In the genomic region with DNA sequence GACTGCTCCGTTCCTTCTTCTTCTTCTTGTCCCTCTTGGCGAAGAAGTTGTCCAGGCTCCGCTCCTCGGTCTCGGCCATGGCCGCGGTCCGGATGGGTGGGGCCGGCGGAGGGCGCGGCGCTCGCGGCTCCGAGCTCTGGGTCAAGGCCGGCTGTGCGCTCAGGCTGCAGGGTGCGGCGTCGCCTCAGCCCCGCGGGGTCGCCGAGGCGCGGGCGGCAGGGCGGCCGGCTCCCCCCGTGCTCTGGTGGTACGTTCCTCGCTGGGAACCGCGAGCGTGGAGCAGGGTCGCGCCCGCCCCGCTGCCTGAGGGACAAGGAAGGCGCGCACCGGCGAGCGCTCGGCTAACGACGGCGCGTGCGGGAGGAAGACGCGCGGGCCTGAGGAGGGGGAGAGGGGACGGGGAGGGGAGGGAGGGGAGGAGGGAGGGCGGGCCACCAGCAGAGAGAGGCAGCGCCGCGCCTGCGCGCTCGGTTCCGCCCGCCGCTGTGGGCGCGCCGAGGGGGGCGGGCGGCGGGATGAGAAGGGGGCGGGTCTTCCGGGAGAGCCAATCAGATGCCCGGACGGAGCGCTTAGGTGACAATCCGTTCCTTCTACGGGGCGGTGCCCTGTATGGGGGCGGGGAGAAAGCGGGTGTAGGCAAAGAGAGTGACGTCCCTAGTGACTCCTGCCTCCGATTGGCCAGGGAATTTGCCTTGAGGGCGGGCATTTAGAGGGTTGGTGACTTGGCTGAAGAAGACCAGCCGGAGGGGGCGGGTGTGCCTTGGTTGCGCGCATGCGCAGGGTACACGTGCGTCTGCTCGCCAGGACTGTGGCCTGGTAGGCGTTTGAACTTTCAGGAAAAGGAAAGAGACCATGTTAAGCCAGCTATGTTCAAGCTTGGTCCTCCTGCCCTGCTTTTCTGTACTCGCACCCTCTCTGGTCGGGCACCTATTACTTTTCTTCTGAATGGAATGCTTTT, we compare ENCODE assay signal across 8 mouse cellular contexts. TPM values are rescaled to one million over a fixed set of nuclear protein-coding genes. Genes with fewer than 3 reads are reported as not detected.
A peak's percentile ranks its signal among the peaks of the same experiment; 100 is the strongest.
DNase-seq lines count a peak whose midpoint lies in the region; ATAC-seq lines count a peak whose summit lies in the region.

A gene (minus strand): TSS at position 551 of the 958 bp plus-strand sequence.

- H3K4me3 ChIP-seq in forebrain, embryonic 14.5 days (ENCODE audit: low read depth, low read length) = peak within 1 kb of the TSS; percentile 83
- peak within 1 kb of the TSS; percentile 91 for H3K4me3 ChIP-seq in neural tube, embryonic 15.5 days (replicated peaks)

- peaks cover 12% of the 10 kb centered on the region for H3K4me1 ChIP-seq in forebrain, embryonic 14.5 days (ENCODE audit: control insufficient read depth, insufficient read depth, low read length)
- H3K4me1 ChIP-seq in neural tube, embryonic 15.5 days = peaks cover 30% of the 10 kb centered on the region

- H3K27me3 ChIP-seq in forebrain, embryonic 14.5 days (replicated peaks; ENCODE audit: control insufficient read depth, insufficient read depth, low read length) = no peaks in the 10 kb centered on the region
- H3K27me3 ChIP-seq in neural tube, embryonic 15.5 days (replicated peaks) = no peaks in the 10 kb centered on the region

- no peaks in the 10 kb centered on the region for H3K9me3 ChIP-seq in forebrain, embryonic 14.5 days (replicated peaks; ENCODE audit: control insufficient read depth, low read length)
- no peaks in the 10 kb centered on the region for H3K9me3 ChIP-seq in neural tube, embryonic 15.5 days (replicated peaks)

- ATAC-seq in forebrain, embryonic 14.5 days = peak; percentile 98
- peak; percentile 98 for ATAC-seq in neural tube, embryonic 15.5 days (ENCODE audit: low FRiP score)

- H3K27ac ChIP-seq in forebrain, embryonic 14.5 days (ENCODE audit: low read depth, low read length) = peak within 1 kb of the TSS; percentile 93
- H3K27ac ChIP-seq in neural tube, embryonic 15.5 days (replicated peaks) = peak within 1 kb of the TSS; percentile 97

- DNase-seq in ES-CJ7 (ENCODE audit: low read depth, low spot score) = peak; percentile 100
- peak; percentile 100 for DNase-seq in cerebellum, adult 11 months
- DNase-seq in forebrain, embryonic 14.5 days (ENCODE audit: low spot score) = peak; percentile 100
- DNase-seq in heart, postnatal 14 days = peak; percentile 98
- DNase-seq in layer of hippocampus, adult 11-12 months (ENCODE audit: low spot score) = peak; percentile 99
- peak; percentile 100 for DNase-seq in lung, adult 18-20 months
- DNase-seq in testis, postnatal 14 days (ENCODE audit: low spot score) = peak; percentile 100

- H3K36me3 ChIP-seq in forebrain, embryonic 14.5 days (ENCODE audit: control insufficient read depth, insufficient read depth, low read length) = peaks cover 8% of the 10 kb centered on the region
- H3K36me3 ChIP-seq in neural tube, embryonic 15.5 days = no peaks in the 10 kb centered on the region

- peak within 1 kb of the TSS; percentile 87 for H3K9ac ChIP-seq in forebrain, embryonic 14.5 days (ENCODE audit: low read length)
- H3K9ac ChIP-seq in neural tube, embryonic 15.5 days (replicated peaks) = peak within 1 kb of the TSS; percentile 93

- 3% methylated on average over 62 of the region's 95 CpGs for WGBS in forebrain, embryonic 14.5 days
- WGBS in neural tube, embryonic 15.5 days = 4% methylated on average over 72 of the region's 95 CpGs

- intact Hi-C loops in heart, postnatal 14 days (cut with DNase I) = loop anchor here (10.0 kb wide), 1 partner anchor 639 kb away; a partner anchor contains a TSS

- H3K4me2 ChIP-seq in forebrain, embryonic 14.5 days (ENCODE audit: low read length) = peak within 1 kb of the TSS; percentile 89
- H3K4me2 ChIP-seq in neural tube, embryonic 15.5 days = peak within 1 kb of the TSS; percentile 80

RNA-seq across cellular contexts. Expression of the gene that starts here (rescaled TPM):
- polyA plus RNA-seq in forebrain, embryonic 14.5 days (2014; fragmentation: Nextera tagmentation; extraction: Ambion mirVana) = 74.2 and 76.3 TPM in 2 replicates
- total RNA-seq in heart, postnatal 14 days (2021) = 10 to 100 TPM; 85.5 to 99.8 TPM
- 89.9 and 101 TPM in 2 replicates for polyA plus RNA-seq in neural tube, embryonic 15.5 days (2015; fragmentation: Nextera tagmentation; extraction: Ambion mirVana)

Comparison
In these comparisons a context has a peak if more than half of its experiments do, and no peak if none do; other contexts are left out.
1. Peak in every context shown above with its lines: DNase-seq, ATAC-seq, H3K4me3 ChIP-seq and H3K27ac ChIP-seq.